Mouse (Mus musculus): ENCODE measurements around the gene Lmod2.

DNA sequence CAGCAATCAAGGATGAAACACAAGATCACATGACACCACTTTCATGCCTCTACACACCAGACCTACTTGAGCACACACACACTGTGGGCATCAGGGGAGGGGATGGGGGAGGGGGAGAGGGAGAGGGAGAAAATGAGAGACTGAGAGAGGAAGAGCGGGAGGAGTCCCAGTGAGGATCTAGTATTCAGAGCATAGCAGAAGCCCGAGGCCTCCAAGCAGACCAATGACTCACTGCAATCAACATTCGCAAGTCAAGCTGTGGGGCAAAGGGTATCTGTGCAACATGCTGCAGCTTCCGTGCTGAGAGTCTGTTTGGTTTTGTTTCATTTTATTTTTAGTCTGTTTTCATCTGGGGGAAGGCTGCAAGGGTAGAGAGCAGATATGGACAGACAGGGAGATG is 34.5 kb downstream of the Lmod2 start:
- TF ChIP-seq CTCF (IDR thresholded peaks at IDR 0.05; ENCODE audit: extremely low read depth, insufficient read depth, low read length) (no peak), POLR2A (IDR thresholded peaks at IDR 0.05; ENCODE audit: extremely low read depth, insufficient read depth, low read length) (no peak)

Measured in cortical plate, adult 2 months (tissue).